Mouse (Mus musculus): ENCODE measurements at regions not wholly inside any gene's neighbourhood (a gene's known extent, or its start where the extent isn't known, plus 50 kb on each side); places are given as distances from the start of the nearest gene placed in this dataset.

DNA sequence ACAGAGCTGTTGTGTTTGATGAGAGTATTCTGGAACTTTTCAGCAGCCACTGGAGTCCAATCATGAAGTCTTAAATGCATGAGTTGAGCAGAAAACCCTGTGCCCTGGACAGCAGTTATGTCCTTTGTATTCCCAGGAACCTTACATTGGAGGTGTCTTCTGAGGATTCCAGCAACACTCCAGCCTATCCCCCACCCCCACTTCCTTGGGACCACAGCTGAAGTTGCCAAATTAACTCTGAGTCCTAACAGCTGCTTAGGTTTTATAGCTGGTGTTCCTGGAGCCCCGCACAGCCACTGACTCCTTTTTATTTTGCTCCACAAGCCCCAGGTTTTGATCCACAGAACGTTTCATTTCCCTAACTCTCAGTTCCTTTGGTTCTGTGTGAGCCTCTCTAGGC is 78.4 kb upstream of the Aldh1a3 start:
- TF ChIP-seq CTCF (IDR thresholded peaks at IDR 0.05; ENCODE audit: low read depth, low read length) (no peak), POLR2A (IDR thresholded peaks at IDR 0.05; ENCODE audit: extremely low read depth, insufficient read depth, low read length) (no peak)
